In genomic region chr16:93907761-93908160, GRCm38 (mm10) we compare ENCODE assay signal across 18 mouse cellular contexts. TPM values are rescaled to one million over a fixed set of nuclear protein-coding genes. Genes with fewer than 3 reads are reported as not detected.
A peak's percentile ranks its signal among the peaks of the same experiment; 100 is the strongest.
DNase-seq lines count a peak whose midpoint lies in the region; ATAC-seq and TF ChIP-seq lines count a peak whose summit lies in the region.
"Had no signal": no experiment of that assay in that cellular context is flagged by ENCODE, and none has a peak within 500 bp of the region (broad histone marks: within the 10 kb centered on the region; RNA-seq: fewer than 3 reads in every experiment).

No protein-coding gene starts in this region.

- no peak for TF ChIP-seq RAD21 in CH12.LX (IDR thresholded peaks at IDR 0.05; ENCODE audit: low read depth, low read length)

- no peak for TF ChIP-seq EP300 in CH12.LX (IDR thresholded peaks at IDR 0.05; ENCODE audit: low read length)

- no peak overlapping the region for H3K9ac ChIP-seq in kidney, embryonic 14.5 days (ENCODE audit: low read depth, low read length)
- H3K9ac ChIP-seq in CH12.LX (ENCODE audit: insufficient read depth, low read depth), result no peak overlapping the region
- H3K9ac ChIP-seq in hindbrain, embryonic 14.5 days, result no peak overlapping the region
- H3K9ac ChIP-seq: embryonic facial prominence, embryonic 13.5 days; limb, embryonic 15.5 days; liver, postnatal 0 days; neural tube, embryonic 12.5 days had no signal

- no peaks in the 10 kb centered on the region for H3K79me2 ChIP-seq in CH12.LX (replicated peaks; ENCODE audit: control insufficient read depth, extremely low read depth, insufficient read depth, poor library complexity, severe bottlenecking)

- H3K4me3 ChIP-seq in kidney, embryonic 14.5 days (ENCODE audit: low read length), result no peak overlapping the region
- H3K4me3 ChIP-seq in CH12.LX (replicated peaks in 1 of 3; ENCODE audit: low read depth in 2 of 3, low read length in 2 of 3, poor library complexity in 1 of 3), result no peak overlapping the region
- H3K4me3 ChIP-seq in hindbrain, embryonic 14.5 days (replicated peaks; ENCODE audit: low read length), result no peak overlapping the region
- H3K4me3 ChIP-seq: embryonic facial prominence, embryonic 13.5 days; heart, adult 2 months; limb, embryonic 15.5 days; megakaryocyte, embryonic 14.5 days; neural tube, embryonic 12.5 days had no signal

- no peak for DNase-seq in kidney, postnatal 14 days
- no peak for DNase-seq in CH12.LX (ENCODE audit: extremely low read depth)
- DNase-seq in thymus, postnatal 14 days, result peak; percentile 77
- no peak for DNase-seq in right cerebral cortex, adult 18-20 months
- no peak for DNase-seq in hindbrain, embryonic 14.5 days (ENCODE audit: low spot score)
- no peak for DNase-seq in testis, postnatal 14 days (ENCODE audit: low spot score)
- DNase-seq: cerebellum, adult 9-10 months; gastrocnemius, postnatal 14 days; heart, adult 2 months; liver, postnatal 0 days; lung, postnatal 14 days; right cerebral cortex, postnatal 14 days had no signal

- no peak for TF ChIP-seq POLR2A in CH12.LX (IDR thresholded peaks at IDR 0.05; ENCODE audit: low read depth, low read length)

- H3K4me2 ChIP-seq in kidney, embryonic 14.5 days (replicated peaks; ENCODE audit: low read depth, low read length), result no peak overlapping the region
- H3K4me2 ChIP-seq in CH12.LX (ENCODE audit: insufficient read depth, low read depth, poor library complexity, severe bottlenecking), result no peak overlapping the region
- H3K4me2 ChIP-seq in hindbrain, embryonic 14.5 days (replicated peaks), result no peak overlapping the region
- H3K4me2 ChIP-seq: embryonic facial prominence, embryonic 13.5 days; limb, embryonic 15.5 days; neural tube, embryonic 12.5 days had no signal

- dilution Hi-C loops in CH12.LX (cut with MboI; ENCODE audit: extremely low pct_ligation_motif_present, extremely low pct_unique_long_range_greater_than_20kb, low sequenced_read_pairs), result no loop called here

- H3K9me3 ChIP-seq in kidney, embryonic 14.5 days (ENCODE audit: control insufficient read depth, low read length), result no peaks in the 10 kb centered on the region
- no peaks in the 10 kb centered on the region for H3K9me3 ChIP-seq in CH12.LX (replicated peaks; ENCODE audit: low read length)
- no peaks in the 10 kb centered on the region for H3K9me3 ChIP-seq in hindbrain, embryonic 14.5 days (ENCODE audit: control insufficient read depth, low read length)
- H3K9me3 ChIP-seq: embryonic facial prominence, embryonic 13.5 days; limb, embryonic 15.5 days; megakaryocyte, embryonic 14.5 days; neural tube, embryonic 12.5 days had no signal

- in situ Hi-C loops in CH12.LX (cut with MboI; ENCODE audit: low pct_ligation_motif_present, low pct_unique_long_range_greater_than_20kb, low sequenced_read_pairs), result loop anchor here (5.0 to 10.0 kb wide), 2 partner anchors 105 to 357 kb away; no protein-coding TSS in a partner anchor

- H3K27ac ChIP-seq in kidney, embryonic 14.5 days (ENCODE audit: low read depth, low read length), result peak overlapping the region; percentile 59; the same call in 1 of the 2 replicates
- no peak overlapping the region for H3K27ac ChIP-seq in CH12.LX (ENCODE audit: insufficient read depth, low read depth)
- H3K27ac ChIP-seq in hindbrain, embryonic 14.5 days, result no peak overlapping the region
- H3K27ac ChIP-seq: heart, adult 2 months; limb, embryonic 15.5 days; neural tube, embryonic 12.5 days had no signal

- H3K36me3 ChIP-seq in kidney, embryonic 14.5 days (ENCODE audit: control insufficient read depth, insufficient read depth, low read length), result peaks cover 11% of the 10 kb centered on the region; the same call in 1 of the 2 replicates
- H3K36me3 ChIP-seq in CH12.LX (replicated peaks in 1 of 2; ENCODE audit: control insufficient read depth in 1 of 2, insufficient read depth in 1 of 2, low read length in 1 of 2), result peaks cover 15 to 39% of the 10 kb centered on the region in 2 experiments
- no peaks in the 10 kb centered on the region for H3K36me3 ChIP-seq in hindbrain, embryonic 14.5 days (replicated peaks; ENCODE audit: control insufficient read depth, insufficient read depth)

- no peaks in the 10 kb centered on the region for H3K27me3 ChIP-seq in kidney, embryonic 14.5 days (ENCODE audit: control insufficient read depth, insufficient read depth, low read length)
- H3K27me3 ChIP-seq in CH12.LX (replicated peaks), result no peaks in the 10 kb centered on the region
- H3K27me3 ChIP-seq in hindbrain, embryonic 14.5 days (ENCODE audit: control insufficient read depth, insufficient read depth, low read length), result no peaks in the 10 kb centered on the region
- H3K27me3 ChIP-seq: embryonic facial prominence, embryonic 13.5 days; limb, embryonic 15.5 days; neural tube, embryonic 12.5 days had no signal

- no peak for ATAC-seq in kidney, embryonic 14.5 days (ENCODE audit: low FRiP score, low TSS enrichment)
- ATAC-seq in activated CD4-positive, CD25-positive, alpha-beta regulatory T cell, adult 4 months, result peak; percentile 40
- ATAC-seq in hindbrain, embryonic 14.5 days (ENCODE audit: low FRiP score), result no peak
- ATAC-seq: liver, postnatal 0 days had no signal

- WGBS in kidney, embryonic 14.5 days, result 74% methylated on average over 5 of the region's 5 CpGs
- 79% methylated on average over 5 of the region's 5 CpGs for WGBS in hindbrain, embryonic 14.5 days

- no peak for TF ChIP-seq CTCF in CH12.LX (conservative IDR thresholded peaks at IDR 0.05 in 1 of 2, IDR thresholded peaks at IDR 0.05 in 1 of 2; ENCODE audit: low read depth in 2 of 2, low read length in 2 of 2)

- H3K4me1 ChIP-seq in kidney, embryonic 14.5 days (ENCODE audit: control insufficient read depth, insufficient read depth, low read length), result no peaks in the 10 kb centered on the region
- peaks cover 8 to 68% of the 10 kb centered on the region in 2 experiments for H3K4me1 ChIP-seq in CH12.LX (ENCODE audit: control insufficient read depth in 1 of 2, insufficient read depth in 2 of 2)
- no peaks in the 10 kb centered on the region for H3K4me1 ChIP-seq in hindbrain, embryonic 14.5 days (replicated peaks; ENCODE audit: control insufficient read depth, insufficient read depth, low read length)
- H3K4me1 ChIP-seq: megakaryocyte, embryonic 14.5 days; neural tube, embryonic 12.5 days had no signal

TF ChIP-seq in CH12.LX, 34 proteins besides CTCF, POLR2A, EP300 and RAD21:
- TF ChIP-seq CHD2 (IDR thresholded peaks at IDR 0.05; ENCODE audit: low read length) (peak; percentile 17; the same call in 1 of the 2 replicates), ZMIZ1 (IDR thresholded peaks at IDR 0.05; ENCODE audit: low read depth, low read length) (no peak)

RNA-seq across cellular contexts. Expression of gene Chaf1b, which starts 24.1 kb away (rescaled TPM):
- polyA plus RNA-seq in kidney, embryonic 14.5 days (2014; fragmentation: Nextera tagmentation; extraction: Ambion mirVana), result 91.6 and 91.7 TPM in 2 replicates
- total RNA-seq in CH12.LX (2012; rRNA removed) (46.7 and 58.6 TPM in 2 replicates), CH12.LX (2014; rRNA removed) (74.8 and 76.2 TPM in 2 replicates)
- polyA plus RNA-seq in CH12.LX (2012; ENCODE audit: insufficient read length, low read depth), result 82.0 and 84.0 TPM in 2 replicates
- polyA plus RNA-seq in activated CD4-positive, CD25-positive, alpha-beta regulatory T cell, adult 4 months (2017; shearing (Covaris generic)), result 10 to 100 TPM; 28.1 to 36.2 TPM
- polyA plus RNA-seq in hindbrain, embryonic 14.5 days (2014; fragmentation: Nextera tagmentation; extraction: Ambion mirVana), result 19.9 and 21.2 TPM in 2 replicates
